Mouse (Mus musculus) heart, embryonic 11.5 days (tissue): ENCODE results near the gene Aqp3. TPM values are rescaled to one million over a fixed set of nuclear protein-coding genes. Genes with fewer than 3 reads are reported as not detected.
A peak's percentile ranks its signal among the peaks of the same experiment; 100 is the strongest.

ENCODE experiments used
- ATAC-seq: fragments of 200-750 bp; cut with Nextera tagmentation; replicated peaks from 2 replicates; pipeline ENCODE4 v1.8.0; 2017; ENCODE audit warnings: moderate library complexity; ENCODE audit not compliant: insufficient number of reproducible peaks, low FRiP score, low TSS enrichment
- H3K27ac ChIP-seq: fragments of 300-500 bp; sonication (generic); 2 replicates; pipeline ENCODE4 v1.5.1; 2014; ENCODE audit warnings: mild to moderate bottlenecking, low read depth, low read length
- H3K27me3 ChIP-seq: fragments of 300-500 bp; sonication (generic); 2 replicates; pipeline ENCODE4 v1.6.1; 2014; ENCODE audit warnings: mild to moderate bottlenecking, low read length, mixed read lengths; ENCODE audit not compliant: control insufficient read depth, insufficient read depth
- H3K36me3 ChIP-seq: fragments of 300-500 bp; sonication (generic); 2 replicates; pipeline ENCODE4 v1.6.1; 2014; ENCODE audit warnings: mild to moderate bottlenecking, low read length, moderate library complexity, mixed read lengths; ENCODE audit not compliant: control insufficient read depth, insufficient read depth
- H3K4me1 ChIP-seq: fragments of 300-500 bp; sonication (generic); 2 replicates; pipeline ENCODE4 v1.6.1; 2014; ENCODE audit warnings: low read length; ENCODE audit not compliant: control insufficient read depth, insufficient read depth
- H3K4me2 ChIP-seq: fragments of 300-500 bp; sonication (generic); 2 replicates; pipeline ENCODE4 v1.6.1; 2014; ENCODE audit warnings: mild to moderate bottlenecking, moderate library complexity
- H3K4me3 ChIP-seq: fragments of 300-500 bp; sonication (generic); 2 replicates; pipeline ENCODE4 v1.5.1; 2014; ENCODE audit warnings: low read depth, low read length
- H3K9ac ChIP-seq: fragments of 300-500 bp; sonication (generic); 2 replicates; pipeline ENCODE4 v1.6.1; 2014; ENCODE audit warnings: mild to moderate bottlenecking, low read depth, low read length, moderate library complexity
- H3K9me3 ChIP-seq: fragments of 300-500 bp; sonication (generic); replicated peaks from 2 replicates; pipeline ENCODE4 v1.6.1; 2016; ENCODE audit warnings: low read length; ENCODE audit not compliant: control insufficient read depth
- WGBS: fragments of 180-500 bp; shearing (Covaris S2); extraction: QIAGEN DNeasy Blood & Tissue Kit; methylation state at CpG from one replicate; pipeline ENCODE4 v1.1.7; 2014; ENCODE audit not compliant: insufficient replicate concordance; 5-methylcytosine and 5-hydroxymethylcytosine counted together
- polyA plus RNA-seq: library from polyadenylated mRNA; unstranded; fragments of >200 nt; fragmentation: Nextera tagmentation; extraction: Ambion mirVana; gene quantifications from 2 replicates; pipeline ENCODE4 v1.2.1, GENCODE M21; 2014

Gene Aqp3
- polyA plus RNA-seq, 1 experiment from 2014 or later: 7.3 TPM

- Histone ChIP-seq H3K4me1 (no peaks in the 10 kb centered on the region), H3K9ac (no peak overlapping the region), H3K4me2 (no peak overlapping the region), H3K4me3 (no peak overlapping the region), H3K27me3 (no peaks in the 10 kb centered on the region), H3K36me3 (peaks cover 42% of the 10 kb centered on the region), H3K9me3 (no peaks in the 10 kb centered on the region), H3K27ac (no peak overlapping the region)
- ATAC-seq: no peak
- 82% methylated on average over 6 of the region's 6 CpGs for WGBS
Measured at GRCm38 (mm10) chr4:41115074-41115473, 17.1 kb upstream of the Aqp3 start.

DNA sequence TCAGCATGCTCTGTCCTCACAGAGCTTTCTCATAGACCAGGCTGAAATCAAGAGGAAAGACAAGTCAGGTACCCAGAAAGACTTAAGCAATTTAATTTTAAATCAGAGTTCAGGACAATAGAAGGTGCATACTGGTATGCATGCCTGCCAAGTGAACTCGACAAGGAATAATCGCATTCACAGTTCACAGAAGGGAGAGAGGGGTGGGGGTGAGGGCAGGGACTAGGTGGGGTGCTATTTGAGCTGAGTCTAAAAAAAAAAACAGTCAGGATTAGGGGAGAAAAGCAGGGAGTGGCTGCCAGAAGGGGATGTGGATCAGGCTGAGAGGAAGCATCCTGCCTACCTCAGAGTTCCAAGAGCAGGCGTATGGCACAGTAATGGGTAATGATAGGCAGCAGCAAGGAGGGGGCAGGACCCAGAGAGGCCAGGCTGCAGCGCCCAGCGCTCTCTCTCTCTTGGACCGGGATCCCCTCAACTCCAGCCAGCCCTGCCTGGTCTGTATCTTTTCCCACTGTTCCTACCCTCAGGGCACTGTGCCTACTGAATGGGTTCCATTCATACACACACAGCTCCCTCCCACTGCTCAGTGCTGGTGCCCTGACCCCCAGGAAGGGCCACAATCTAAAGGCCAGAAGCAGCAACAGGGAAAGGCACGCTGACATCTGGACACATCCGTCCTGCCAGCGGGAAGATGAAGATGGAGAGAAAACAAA lies 16.5 kb upstream of the Aqp3 start:
- H3K9ac ChIP-seq: no peak overlapping the region
- no peak for ATAC-seq
- 86% methylated on average over 9 of the region's 9 CpGs for WGBS
- no peak overlapping the region for H3K4me2 ChIP-seq
- no peak overlapping the region for H3K27ac ChIP-seq
- no peak overlapping the region for H3K4me3 ChIP-seq
- H3K27me3 ChIP-seq: no peaks in the 10 kb centered on the region
- H3K36me3 ChIP-seq: peaks cover 37% of the 10 kb centered on the region
- H3K4me1 ChIP-seq: no peaks in the 10 kb centered on the region
- H3K9me3 ChIP-seq: no peaks in the 10 kb centered on the region

GRCm38 (mm10) chr4:41108717-41109425 lies 10.9 kb upstream of the Aqp3 start:
- H3K4me1 ChIP-seq: no peaks in the 10 kb centered on the region
- ATAC-seq: no peak
- no peaks in the 10 kb centered on the region for H3K36me3 ChIP-seq
- H3K4me3 ChIP-seq: no peak overlapping the region
- H3K27me3 ChIP-seq: no peaks in the 10 kb centered on the region
- 67% methylated on average over 10 of the region's 10 CpGs for WGBS
- no peaks in the 10 kb centered on the region for H3K9me3 ChIP-seq
- H3K27ac ChIP-seq: no peak overlapping the region
- no peak overlapping the region for H3K9ac ChIP-seq
- no peak overlapping the region for H3K4me2 ChIP-seq

DNA sequence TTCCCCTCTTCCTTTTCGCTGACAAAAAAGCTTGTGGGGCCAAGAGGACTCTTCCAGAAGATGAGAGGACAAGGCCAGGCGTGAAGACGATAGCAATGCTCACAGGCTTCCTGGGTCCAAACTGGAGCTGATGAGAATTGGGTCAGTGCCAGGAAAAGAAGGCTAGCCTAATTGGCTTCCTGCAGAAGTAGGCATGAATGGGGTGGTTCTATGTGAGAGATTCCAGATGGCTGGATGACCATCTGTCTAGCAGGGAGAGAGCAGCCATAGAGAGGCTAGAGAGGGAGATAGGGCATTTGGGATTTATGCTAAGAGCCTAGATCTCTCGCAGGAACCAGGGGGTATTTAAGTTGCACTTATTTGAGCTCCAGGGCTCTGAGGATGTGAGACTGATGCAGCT lies 9.5 kb upstream of the Aqp3 start:
- H3K4me3 ChIP-seq: no peak overlapping the region
- H3K9me3 ChIP-seq: no peaks in the 10 kb centered on the region
- H3K27ac ChIP-seq: no peak overlapping the region
- H3K9ac ChIP-seq: no peak overlapping the region
- no peaks in the 10 kb centered on the region for H3K36me3 ChIP-seq
- no peak; the same call in 1 of the 2 replicates for ATAC-seq
- H3K4me1 ChIP-seq: no peaks in the 10 kb centered on the region
- no peak overlapping the region for H3K4me2 ChIP-seq
- 63% methylated on average over 4 of the region's 4 CpGs for WGBS
- H3K27me3 ChIP-seq: no peaks in the 10 kb centered on the region

GRCm38 (mm10) chr4:41102901-41103300 lies 4.9 kb upstream of the Aqp3 start:
- peaks cover 6% of the 10 kb centered on the region; the same call in 1 of the 2 replicates for H3K4me1 ChIP-seq
- ATAC-seq: no peak
- H3K9ac ChIP-seq: no peak overlapping the region
- no peaks in the 10 kb centered on the region for H3K9me3 ChIP-seq
- no peak overlapping the region for H3K27ac ChIP-seq
- H3K36me3 ChIP-seq: no peaks in the 10 kb centered on the region
- H3K4me2 ChIP-seq: no peak overlapping the region
- no peak overlapping the region for H3K4me3 ChIP-seq
- peaks cover 17% of the 10 kb centered on the region for H3K27me3 ChIP-seq

DNA sequence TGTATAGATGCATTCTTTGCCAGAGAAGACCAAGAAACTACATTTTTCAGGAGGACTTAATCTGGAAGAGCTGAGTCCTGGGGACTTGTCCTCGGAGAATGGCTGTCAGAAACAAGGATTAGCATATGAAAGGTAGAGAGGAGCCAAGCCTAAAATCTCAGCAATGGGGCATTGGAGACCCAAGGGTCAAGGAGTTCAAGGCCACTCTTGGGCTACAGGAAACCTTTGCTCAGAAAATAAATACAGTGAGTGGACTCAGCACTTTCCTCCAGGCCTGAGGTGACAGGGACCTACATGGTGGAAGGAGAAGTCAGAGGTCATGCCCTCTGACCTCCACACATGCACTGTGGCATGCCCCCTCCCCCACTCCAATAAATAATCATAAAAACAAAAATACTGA lies 3.0 kb upstream of the Aqp3 start:
- Histone ChIP-seq H3K9ac (no peak overlapping the region), H3K36me3 (no peaks in the 10 kb centered on the region), H3K9me3 (no peaks in the 10 kb centered on the region), H3K4me1 (peaks cover 16% of the 10 kb centered on the region), H3K27ac (no peak overlapping the region), H3K27me3 (peaks cover 26% of the 10 kb centered on the region), H3K4me3 (no peak overlapping the region), H3K4me2 (no peak overlapping the region)
- ATAC-seq: no peak
- 55% methylated on average over 1 of the region's 1 CpGs for WGBS

DNA sequence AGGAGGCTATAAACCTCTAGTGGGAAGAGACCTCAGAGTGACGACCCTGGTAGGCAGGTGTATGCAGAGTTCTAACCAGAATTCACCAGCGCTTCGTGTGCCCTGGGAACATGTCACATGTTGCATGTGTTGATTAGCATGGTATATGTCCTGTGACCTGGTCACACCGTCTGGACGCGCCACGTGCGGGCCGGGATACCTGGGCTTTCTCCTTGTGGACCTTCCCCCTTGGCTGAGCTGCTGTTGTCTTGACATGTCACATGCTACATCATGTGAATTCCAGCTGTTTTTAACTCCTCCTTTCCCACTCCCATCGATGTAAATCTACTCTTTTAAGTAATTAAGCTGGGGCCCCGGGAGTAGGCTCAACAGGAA lies 581 bp upstream of the Aqp3 start:
- peaks cover 30% of the 10 kb centered on the region for H3K4me1 ChIP-seq
- no peak for ATAC-seq
- 16% methylated on average over 11 of the region's 11 CpGs for WGBS
- peak overlapping the region; percentile 47 for H3K4me3 ChIP-seq
- H3K9ac ChIP-seq: peak overlapping the region; percentile 59; the same call in 1 of the 2 replicates
- H3K4me2 ChIP-seq: peak overlapping the region; percentile 94
- H3K36me3 ChIP-seq: no peaks in the 10 kb centered on the region
- no peaks in the 10 kb centered on the region for H3K9me3 ChIP-seq
- H3K27me3 ChIP-seq: peaks cover 32% of the 10 kb centered on the region
- no peak overlapping the region for H3K27ac ChIP-seq

GRCm38 (mm10) chr4:41097381-41097780 lies 602 bp downstream of the Aqp3 start:
- Histone ChIP-seq H3K27ac (no peak overlapping the region), H3K9me3 (no peaks in the 10 kb centered on the region), H3K36me3 (no peaks in the 10 kb centered on the region), H3K4me2 (peak overlapping the region; percentile 94), H3K4me3 (peak overlapping the region; percentile 47), H3K9ac (peak overlapping the region; percentile 59; the same call in 1 of the 2 replicates), H3K27me3 (peaks cover 32% of the 10 kb centered on the region), H3K4me1 (peaks cover 30% of the 10 kb centered on the region)
- no peak for ATAC-seq
- WGBS: 51% methylated on average over 13 of the region's 13 CpGs
